Mouse (Mus musculus): Measurements from ENCODE around the gene 2900011O08Rik.
"Not testable (repeated sequence)": the region's sequence is repeated elsewhere in the genome, so short reads cannot be mapped to it uniquely, and the experiment has no call there.

The 2900011O08Rik gene

DNA sequence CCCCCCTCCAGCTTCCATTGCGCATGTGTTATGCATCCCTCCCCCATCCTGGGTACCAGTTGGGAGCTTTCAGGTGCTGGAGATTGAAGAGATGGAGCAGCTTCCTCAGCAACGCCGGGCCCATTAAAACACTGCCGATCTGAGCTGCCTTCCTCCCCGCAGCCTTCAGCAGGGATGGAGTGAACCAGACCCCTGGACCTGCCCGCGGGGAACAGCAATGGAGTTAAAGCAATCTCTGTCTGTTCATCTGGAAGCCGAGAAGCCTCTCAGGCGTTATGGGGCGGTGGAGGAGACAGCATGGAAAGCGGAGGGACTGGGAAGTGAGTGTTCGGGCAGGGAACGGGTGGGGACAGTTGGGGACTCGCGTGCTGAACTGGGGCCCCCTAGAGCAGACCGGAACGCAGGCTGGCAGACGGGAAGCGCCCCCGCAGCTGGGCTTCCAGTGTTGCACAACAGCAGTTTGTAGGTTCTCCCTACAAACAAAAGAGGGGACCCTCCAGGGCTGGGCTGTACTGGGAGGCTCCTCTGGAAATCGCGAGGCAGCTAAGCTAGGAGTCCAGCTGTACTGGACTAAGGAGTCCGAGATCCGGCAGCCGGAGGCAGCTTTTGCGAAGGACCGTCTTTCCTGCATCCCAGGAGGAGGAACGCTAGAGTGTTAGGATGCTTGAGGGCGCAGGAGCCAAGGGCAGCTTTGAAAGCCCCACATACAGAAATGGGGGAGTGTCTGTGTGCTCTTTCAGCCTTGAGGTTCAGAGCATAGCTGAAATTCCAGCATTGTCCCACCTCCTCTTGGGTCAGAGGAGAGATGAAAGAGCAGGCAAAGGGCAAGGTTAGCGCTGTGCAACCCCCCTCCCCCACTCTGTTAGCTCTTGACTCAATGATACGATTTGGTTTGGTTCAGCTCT is at the start of gene 2900011O08Rik, which contains the start of gene Ifitm7:
2900011O08Rik (plus strand) TSS at position 31 of the 905 bp plus-strand sequence.
Ifitm7 (minus strand) TSS at position 315 of the 905 bp plus-strand sequence.
- DNase-seq (ENCODE audit: low read depth) = no peak

DNA sequence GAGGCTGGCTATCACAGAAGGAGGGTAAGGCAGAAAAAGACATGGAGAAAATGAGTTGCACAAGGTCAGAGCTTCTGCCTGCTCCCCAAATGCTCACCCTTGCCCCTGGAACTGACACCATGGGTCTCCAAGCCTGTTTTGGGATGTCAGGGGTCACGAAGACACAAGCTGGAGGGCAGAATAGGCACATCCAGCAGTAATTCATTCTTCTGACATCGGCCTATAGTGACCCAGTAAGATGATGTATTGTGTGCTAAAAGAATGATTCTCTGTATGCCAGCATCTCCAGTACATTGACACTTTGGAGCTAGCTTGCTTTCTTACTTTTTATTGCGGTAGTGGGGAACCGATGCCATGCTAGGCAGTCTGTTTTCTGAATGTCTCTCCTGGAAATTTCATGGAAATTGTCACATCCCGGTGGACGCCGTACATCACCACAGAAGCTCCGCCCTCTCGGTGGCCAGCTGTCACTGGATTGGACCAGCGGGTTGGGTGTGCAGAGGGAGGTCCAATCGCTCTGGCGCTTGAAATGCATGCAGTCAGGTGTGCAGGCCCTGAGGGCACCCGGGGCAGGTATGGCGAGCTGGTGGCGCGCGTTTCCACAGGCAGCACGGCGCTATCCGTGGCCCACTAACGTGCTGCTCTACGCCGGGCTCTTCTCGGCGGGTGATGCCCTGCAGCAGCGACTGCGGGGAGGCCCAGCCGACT is 46.1 kb upstream of the 2900011O08Rik start:
- no peak for DNase-seq (ENCODE audit: low read depth)

DNA sequence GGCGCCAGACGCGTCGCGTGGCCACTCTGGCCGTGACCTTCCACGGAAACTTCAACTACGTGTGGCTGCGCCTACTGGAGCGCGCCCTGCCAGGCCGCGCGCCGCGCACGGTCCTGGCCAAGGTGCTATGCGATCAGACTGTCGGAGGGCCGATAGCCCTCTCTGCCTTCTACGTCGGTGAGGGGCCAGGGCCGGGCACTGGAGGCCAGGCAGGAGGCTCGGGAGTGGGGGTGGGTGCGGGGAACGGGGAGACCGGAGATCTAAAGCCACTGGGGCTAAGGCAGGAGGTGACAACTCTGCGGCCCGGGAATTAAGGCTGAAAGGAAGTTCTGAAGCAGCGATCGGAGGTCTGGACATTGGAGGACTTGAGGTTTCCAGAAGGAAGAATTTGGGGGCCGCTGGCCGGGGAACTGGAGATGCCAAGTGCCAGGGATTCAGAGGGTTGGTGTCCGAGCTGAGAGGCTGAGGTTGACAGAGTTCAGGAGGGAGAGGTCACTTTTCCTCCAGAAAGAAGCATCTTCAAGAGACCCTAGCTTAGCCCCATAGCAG is 45.5 kb upstream of the 2900011O08Rik start:
- no peak for DNase-seq (ENCODE audit: low read depth)

DNA sequence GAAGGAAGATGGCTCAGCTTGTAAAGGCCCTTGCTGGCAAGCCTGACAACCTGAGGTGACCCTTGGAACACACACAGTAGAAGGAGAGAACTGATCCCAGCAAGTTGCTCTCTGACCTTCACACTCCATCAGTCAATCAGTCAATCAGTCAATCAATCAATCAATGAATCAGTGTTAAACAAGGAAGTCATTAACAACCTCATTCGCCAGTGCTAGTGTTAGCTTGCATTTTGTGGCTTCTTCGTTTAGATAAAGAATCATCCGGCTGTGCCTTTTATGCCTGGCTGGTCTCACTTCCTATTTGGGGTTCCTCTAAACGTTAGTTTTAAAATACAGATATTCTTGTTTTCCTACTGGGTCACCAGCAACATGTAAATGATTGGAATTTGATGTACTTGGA is 42.2 kb upstream of the 2900011O08Rik start:
- DNase-seq (ENCODE audit: low read depth) = no peak

DNA sequence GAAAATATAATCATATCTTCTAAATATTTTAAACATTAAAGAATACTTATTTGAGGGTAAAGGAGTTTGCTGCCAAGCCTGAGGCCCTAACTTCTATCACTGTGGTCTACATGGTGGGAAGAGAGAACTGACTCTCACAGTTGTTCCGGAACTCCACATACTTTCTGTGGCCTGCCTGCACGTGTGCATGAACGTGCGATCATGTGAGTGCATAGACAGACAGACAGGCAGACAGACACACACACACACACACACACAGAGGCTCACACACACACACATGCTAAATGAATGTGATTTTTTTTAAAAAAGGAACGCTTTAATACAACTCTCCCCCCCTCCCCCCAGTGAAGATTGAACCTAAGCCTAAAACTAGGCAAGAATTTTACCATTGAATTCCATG is 41.7 kb upstream of the 2900011O08Rik start:
- DNase-seq (ENCODE audit: low read depth) = no peak

DNA sequence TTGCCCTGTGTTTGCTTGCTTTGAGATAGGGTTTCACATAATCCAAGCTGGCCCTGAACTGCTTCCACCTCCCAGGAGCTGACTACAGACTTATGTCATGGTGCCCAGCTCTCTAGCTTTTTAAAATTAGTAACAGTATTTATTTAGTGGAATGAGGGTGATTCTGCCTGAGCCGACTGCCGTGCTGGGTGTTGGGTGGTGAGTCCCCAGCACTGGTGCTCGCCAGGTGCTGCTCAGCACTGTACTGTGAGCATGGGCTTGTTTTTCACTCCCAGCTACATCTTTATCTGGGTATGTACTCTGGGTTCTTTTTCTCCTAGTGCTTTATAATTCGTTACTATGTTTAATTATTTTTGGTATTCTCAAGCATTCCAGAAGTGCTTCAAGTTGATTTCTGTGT is 41.3 kb upstream of the 2900011O08Rik start:
- peak; percentile 17 for DNase-seq (ENCODE audit: low read depth)

DNA sequence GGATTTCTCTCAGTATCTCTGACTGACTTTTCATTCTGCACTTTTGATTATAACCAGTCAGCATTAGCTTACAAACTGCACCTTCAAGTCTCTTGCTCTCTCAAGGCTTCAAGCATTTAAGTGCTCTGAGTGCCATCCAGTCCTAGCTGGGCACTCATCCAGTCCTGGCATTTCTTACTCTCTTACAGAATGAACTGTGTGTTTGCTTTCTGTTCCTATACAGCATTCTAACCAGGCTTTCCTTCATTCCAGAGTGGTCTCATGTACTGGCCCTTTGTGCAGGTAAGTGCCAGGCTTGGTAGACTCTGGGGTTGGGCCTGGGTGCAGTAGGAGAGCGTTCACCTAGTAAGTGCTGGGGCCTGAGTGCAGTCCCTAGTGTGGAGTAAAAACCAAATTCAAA is 40.1 kb upstream of the 2900011O08Rik start:
- DNase-seq (ENCODE audit: low read depth) = no peak

DNA sequence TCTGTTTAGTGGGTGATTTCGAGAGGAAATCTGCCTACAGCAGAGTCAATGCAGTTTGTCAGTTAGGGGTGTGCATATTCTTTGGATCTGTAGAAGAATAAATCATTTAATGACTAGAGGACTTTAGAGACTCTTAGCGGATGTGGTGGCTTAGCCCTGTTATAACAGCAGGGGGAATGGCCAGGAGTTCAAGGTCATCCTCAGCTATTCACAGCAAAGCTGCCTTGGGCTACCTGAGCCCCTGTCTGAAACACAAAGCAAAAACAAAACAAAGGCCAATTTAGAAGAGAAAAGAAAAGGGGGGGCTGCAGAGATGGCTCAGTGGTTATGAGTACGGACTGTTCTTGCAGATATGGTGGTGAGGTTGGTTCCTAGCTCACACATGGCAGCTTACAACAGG is 35.2 kb upstream of the 2900011O08Rik start:
- no peak for DNase-seq (ENCODE audit: low read depth)

DNA sequence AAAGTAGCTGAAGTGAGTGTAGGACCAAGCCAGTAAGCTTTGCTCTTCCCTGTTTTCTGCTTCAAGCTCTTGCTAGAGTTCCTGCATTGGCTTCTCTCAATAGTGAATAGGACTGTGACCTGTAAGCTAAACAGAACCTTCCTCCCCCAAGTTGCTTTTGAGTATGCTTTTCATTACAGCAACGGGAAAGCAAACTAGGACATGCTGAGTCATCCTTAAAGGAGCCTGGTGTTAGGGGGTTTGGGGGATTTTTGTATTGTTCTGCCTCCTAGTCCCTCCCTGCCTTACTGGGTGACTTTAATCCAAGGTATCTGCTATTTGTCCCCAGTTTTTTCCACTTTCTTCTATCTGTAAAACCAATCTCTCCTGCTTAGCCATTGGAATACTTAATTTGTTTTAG is 24.4 kb upstream of the 2900011O08Rik start:
- DNase-seq (ENCODE audit: low read depth) = no peak

DNA sequence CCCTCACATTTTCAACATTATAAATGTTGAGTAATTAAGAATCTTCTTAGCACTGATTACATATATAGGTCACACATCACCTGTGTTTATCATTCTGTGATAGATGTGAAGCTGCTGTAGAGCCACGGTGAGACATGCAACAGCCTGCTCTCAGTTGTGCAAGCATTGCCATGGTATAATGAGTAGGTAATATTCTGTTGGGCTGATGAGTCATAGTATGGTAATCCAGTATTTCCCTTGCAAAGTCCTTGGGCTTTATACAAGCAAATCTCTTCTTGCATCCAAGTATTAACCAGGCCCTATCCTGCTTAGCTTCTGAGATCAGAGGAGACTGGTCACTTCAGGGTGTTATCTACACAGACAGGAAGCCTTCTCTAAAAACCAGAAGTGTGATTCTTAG is 17.3 kb upstream of the 2900011O08Rik start:
- peak; percentile 12 for DNase-seq (ENCODE audit: low read depth)

DNA sequence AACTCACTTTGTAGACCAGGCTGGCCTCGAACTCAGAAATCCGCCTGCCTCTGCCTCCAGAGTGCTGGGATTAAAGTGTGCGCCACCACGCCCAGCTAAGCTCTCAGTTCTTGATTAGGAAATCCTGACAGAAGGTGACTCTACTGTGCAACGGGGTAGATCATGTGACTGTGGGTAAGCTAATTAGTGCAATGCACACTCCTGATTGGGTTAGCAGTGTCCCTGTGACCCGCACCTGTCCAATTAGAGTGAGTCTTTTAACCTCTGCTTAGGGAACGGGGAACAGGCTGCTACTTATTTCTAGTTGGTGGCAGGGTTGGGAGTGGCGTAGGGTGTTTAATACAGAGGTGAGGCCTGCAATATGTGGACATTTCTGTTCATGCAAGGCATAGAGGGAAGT is 14.4 kb upstream of the 2900011O08Rik start:
- no peak for DNase-seq (ENCODE audit: low read depth)

DNA sequence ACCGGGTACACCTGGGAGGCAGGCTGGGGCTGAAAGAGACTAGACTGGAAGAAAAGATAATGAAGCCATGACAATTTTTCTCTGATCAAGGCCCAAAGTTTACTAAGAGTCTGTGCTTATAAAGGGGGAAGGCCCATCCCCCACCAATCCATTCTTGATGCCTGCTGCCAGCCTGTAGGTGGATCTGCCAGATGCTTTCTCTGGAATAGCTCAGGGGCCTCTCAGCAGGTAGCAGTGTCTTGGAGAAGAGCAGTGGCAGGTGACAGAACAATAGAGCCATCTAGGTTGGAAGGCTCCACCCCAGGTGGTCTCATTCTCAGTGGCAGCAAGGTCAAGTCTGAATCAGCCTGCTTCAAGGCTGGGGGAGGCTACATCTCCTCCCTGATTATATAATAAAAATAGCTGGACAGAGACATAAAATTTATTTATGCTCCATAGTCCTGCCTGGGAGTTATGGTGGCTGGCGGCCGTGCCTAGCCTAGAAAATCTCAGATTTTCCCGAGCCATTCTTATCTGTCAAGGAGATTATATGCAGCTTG is 10.0 kb upstream of the 2900011O08Rik start:
- DNase-seq (ENCODE audit: low read depth) = not testable (repeated sequence)

DNA sequence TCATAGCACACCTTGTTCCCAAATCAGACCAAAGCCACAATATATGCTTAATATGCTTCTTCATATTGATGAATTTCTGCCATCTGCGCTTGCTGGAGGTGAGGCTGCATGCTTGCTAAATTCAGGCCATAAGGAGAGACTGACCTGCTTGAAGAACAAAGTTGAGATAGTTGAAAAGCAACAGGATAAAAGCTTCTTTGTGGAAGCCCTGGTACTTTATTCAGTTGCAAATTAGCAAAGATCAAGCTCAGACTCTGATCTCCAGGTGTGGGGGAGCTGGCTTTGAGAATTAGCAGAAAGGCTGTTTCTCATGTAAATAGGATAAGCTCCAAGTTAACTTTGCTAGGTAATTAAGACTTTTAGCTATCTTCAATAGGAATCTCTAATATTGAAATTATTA is 9.4 kb upstream of the 2900011O08Rik start:
- DNase-seq (ENCODE audit: low read depth) = not testable (repeated sequence)

DNA sequence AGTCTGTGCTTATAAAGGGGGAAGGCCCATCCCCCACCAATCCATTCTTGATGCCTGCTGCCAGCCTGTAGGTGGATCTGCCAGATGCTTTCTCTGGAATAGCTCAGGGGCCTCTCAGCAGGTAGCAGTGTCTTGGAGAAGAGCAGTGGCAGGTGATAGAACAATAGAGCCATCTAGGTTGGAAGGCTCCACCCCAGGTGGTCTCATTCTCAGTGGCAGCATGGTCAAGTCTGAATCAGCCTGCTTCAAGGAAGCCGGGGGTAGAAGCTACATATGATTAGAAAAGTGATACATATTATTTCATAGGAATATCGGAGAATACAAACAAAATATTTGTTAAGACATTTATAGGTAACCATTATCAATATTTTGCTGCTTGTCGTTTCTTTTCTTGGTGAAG is 4.7 kb upstream of the 2900011O08Rik start:
- DNase-seq (ENCODE audit: low read depth) = not testable (repeated sequence)

DNA sequence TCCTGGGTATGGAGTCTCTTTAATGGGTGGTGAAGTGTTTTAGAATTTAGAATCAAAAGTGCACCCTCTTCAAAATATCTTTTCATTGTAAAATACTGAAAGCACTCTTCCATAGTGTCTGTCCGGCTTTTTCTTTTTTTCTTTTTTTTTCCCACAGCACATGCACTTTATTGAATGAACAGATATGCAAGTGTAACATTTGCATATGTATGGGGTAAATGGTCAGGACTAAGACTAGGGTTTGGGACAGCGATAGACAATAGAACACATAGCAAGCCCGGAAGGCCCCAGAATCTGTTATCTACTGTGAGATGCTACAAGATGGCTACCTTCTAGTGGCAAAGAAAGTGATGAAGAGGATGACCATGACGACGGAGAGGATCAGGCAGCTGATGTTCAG is 3.2 kb upstream of the 2900011O08Rik start:
- DNase-seq (ENCODE audit: low read depth) = no peak

DNA sequence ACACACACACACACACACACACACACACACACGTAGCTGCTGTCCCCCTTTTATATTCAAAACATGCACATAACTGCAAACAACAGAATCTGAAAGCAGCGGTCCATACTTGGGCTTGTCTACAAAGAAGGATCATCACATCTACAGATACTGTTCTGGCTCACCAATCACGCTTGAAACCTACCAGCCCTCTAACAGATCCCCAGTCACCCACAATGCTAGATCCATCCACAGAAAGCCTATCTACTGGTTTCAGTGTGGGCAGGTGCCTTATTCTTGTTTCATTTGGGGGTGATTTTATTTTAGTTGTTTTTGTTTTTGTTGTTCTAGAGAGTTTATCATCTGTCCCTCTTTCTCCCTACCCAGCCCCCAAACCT is 219 bp upstream of the 2900011O08Rik start:
- no peak for DNase-seq (ENCODE audit: low read depth)

DNA sequence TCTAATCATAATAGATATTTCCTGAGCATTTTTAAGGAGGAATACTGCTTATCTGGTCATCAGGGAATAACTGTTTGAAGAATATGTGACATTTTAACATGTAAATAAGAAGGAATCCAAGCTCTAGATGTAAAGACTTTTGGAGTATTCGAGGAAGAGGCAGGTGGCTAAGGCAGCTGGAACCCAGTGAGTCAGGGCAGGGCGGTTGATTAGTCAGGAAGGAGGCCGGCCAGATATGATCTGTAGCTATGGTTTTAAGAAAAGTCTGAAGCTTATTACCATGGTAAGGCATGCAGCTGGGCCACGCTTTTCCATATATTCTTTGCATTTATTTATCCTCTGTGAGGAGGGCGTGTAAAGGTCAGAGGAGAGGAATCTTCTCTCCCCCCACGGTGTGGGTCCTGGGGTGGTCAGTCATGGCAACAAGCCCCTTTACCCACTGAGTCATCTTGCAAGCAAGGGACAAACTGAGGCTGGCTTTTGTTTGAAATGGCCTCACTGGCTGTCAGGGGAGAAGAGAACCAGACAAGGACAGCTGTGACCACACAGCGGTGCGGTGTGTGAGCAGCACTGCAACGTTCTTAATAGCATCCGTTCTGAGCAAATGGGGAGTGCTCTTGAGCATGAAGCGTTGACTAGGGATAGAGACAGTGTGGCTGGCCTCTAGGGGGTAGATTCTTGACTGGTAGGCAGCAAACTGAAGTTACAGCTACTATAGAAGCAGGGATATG is 6.3 kb downstream of the 2900011O08Rik start:
- no peak for DNase-seq (ENCODE audit: low read depth)

DNA sequence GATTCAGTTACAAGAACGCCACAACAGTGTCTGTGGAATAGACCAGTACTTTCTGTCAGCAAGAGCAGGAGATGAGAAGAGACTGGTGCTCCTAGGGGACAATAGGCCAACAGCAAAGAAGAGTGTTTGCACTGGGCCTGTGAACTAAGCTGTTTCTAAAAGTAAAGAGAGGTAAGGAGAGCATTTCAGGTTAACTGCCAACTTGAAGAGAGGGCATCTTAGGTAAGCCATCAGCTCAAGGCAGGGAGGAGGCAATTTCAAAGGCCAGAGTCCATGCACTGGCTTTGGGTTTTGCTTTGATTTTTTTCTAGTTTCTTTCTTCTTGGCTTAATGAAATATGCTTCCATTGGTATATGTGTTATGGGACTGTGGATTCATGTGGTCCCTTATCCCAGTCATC is 7.7 kb downstream of the 2900011O08Rik start:
- DNase-seq (ENCODE audit: low read depth) = no peak

DNA sequence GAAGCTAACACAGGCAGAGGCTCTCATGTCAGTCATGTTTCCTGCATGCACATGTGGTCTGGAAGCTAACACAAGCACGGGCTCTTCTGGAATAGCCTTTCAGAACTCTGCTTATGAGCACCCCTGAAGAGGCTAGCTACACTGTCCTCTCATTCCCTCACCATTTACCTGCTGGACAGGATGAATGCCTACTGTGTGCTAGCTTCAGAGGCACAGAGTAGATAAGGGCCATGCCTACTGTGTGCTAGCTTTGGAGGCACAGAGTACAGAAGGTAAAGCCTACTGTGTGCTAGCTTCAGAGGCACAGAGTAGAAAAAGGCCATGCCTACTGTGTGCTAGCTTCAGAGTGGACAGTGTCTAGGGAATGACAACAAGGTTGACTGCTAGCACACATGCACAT is 8.1 kb downstream of the 2900011O08Rik start:
- no peak for DNase-seq (ENCODE audit: low read depth)

DNA sequence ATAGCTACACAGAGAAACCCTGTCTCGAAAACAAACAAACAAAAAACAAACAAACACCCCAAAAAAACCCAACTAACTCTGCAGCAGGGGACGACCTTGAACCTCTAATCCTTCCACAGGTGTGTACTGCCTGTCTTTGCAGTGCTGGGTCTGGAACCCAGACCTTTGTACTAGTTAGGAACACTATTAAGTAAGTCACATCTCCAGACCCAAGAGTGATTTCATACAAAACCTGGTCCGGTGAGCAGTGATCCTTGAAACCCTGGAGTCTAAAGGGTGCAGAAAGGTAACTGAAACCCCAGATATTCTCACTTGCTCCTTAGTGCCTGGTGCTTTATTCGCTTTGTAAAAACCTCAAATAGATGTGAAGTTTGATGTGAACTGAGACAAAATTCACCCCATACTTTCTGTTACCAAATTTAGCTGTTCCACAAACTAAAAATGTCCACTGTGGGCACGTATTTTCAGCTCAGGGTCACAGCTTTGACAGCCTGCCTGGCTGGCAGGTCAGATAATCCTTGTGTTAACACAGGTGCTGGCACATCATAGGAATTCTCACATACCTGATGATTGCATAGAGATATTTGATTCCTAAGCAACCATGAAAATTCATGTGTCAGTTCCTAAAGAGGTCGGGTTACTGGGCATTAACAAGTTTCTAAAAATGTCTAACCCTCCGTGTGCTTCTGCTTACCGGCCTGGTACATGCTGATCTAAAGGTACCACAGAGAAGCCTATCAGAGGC is 17.2 kb downstream of the 2900011O08Rik start:
- no peak for DNase-seq (ENCODE audit: low read depth)

DNA sequence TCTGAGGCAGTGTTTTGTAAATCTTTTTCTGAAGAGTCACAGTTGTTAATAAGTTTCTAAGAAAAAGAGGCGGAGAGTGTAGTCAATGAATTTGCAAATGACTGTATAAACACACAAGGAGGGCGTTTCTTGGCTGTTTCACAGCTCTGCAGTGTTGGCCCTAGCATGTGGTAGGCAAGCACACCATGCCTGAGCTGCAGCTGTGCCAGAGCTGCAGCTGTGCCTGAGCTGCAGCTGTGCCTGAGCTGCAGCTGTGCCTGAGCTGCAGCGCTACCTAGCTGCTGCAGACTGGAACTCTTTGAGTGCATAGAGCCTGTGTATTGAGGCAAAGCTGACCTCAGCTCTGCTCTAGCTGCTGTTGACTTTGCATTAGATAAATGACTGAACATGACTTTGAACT is 17.8 kb downstream of the 2900011O08Rik start:
- no peak for DNase-seq (ENCODE audit: low read depth)

Data from fibroblast of lung, adult 2 months (primary cell).